Mouse (Mus musculus): ENCODE results near the gene P4ha1. TPM values are rescaled to one million over a fixed set of nuclear protein-coding genes. Genes with fewer than 3 reads are reported as not detected.

The P4ha1 gene
- polyA plus RNA-seq, 1 experiment from 2014 or later = 42.0 TPM

Other genes starting within 250 kb of the P4ha1 start
- 30.6 and 31.9 TPM in 2 replicates for gene Sept10, start 101.4 kb upstream of the P4ha1 start, polyA plus RNA-seq (2016; fragmentation: Nextera tagmentation; extraction: Ambion mirVana)
- 13.7 and 14.9 TPM in 2 replicates for gene Sowahc, start 101.3 kb upstream of the P4ha1 start, polyA plus RNA-seq (2016; fragmentation: Nextera tagmentation; extraction: Ambion mirVana)
- 6.0 and 13.2 TPM in 2 replicates for gene Gm10273, start 72.3 kb downstream of the P4ha1 start, polyA plus RNA-seq (2016; fragmentation: Nextera tagmentation; extraction: Ambion mirVana)
- gene Pla2g12b, start 80.4 kb downstream of the P4ha1 start, polyA plus RNA-seq (2016; fragmentation: Nextera tagmentation; extraction: Ambion mirVana) = not detected in 2 replicates
- gene Oit3, start 118.5 kb downstream of the P4ha1 start, polyA plus RNA-seq (2016; fragmentation: Nextera tagmentation; extraction: Ambion mirVana) = 0.83 and 1.6 TPM in 2 replicates

Measured in forebrain, embryonic 10.5 days (tissue).